Mouse (Mus musculus) neural tube, embryonic 15.5 days (tissue): ENCODE measurements around the gene Hsd3b1. TPM values are rescaled to one million over a fixed set of nuclear protein-coding genes. Genes with fewer than 3 reads are reported as not detected.
"Not testable (repeated sequence)": the region's sequence is repeated elsewhere in the genome, so short reads cannot be mapped to it uniquely, and the experiment has no call there.

Experiments used
- ATAC-seq: fragments of 200-750 bp; cut with Nextera tagmentation; 2 replicates; pipeline ENCODE4 v1.8.0; 2017; ENCODE audit warnings: mild to moderate bottlenecking, moderate TSS enrichment, moderate library complexity; ENCODE audit not compliant: low FRiP score
- H3K27ac ChIP-seq: fragments of 300-500 bp; sonication (generic); replicated peaks from 2 replicates; pipeline ENCODE4 v1.5.1; 2015; ENCODE audit warnings: mild to moderate bottlenecking, inconsistent platforms
- H3K27me3 ChIP-seq: fragments of 300-500 bp; sonication (generic); replicated peaks from 2 replicates; pipeline ENCODE4 v1.6.1; 2015; ENCODE audit warnings: inconsistent platforms
- H3K36me3 ChIP-seq: fragments of 300-500 bp; sonication (generic); 2 replicates; pipeline ENCODE4 v1.6.1; 2015; ENCODE audit warnings: inconsistent platforms
- H3K4me1 ChIP-seq: fragments of 300-500 bp; sonication (generic); 2 replicates; pipeline ENCODE4 v1.6.1; 2015; ENCODE audit warnings: inconsistent platforms
- H3K4me2 ChIP-seq: fragments of 300-500 bp; sonication (generic); 2 replicates; pipeline ENCODE4 v1.6.1; 2015; ENCODE audit warnings: inconsistent platforms, mild to moderate bottlenecking, moderate library complexity
- H3K4me3 ChIP-seq: fragments of 300-500 bp; sonication (generic); replicated peaks from 2 replicates; pipeline ENCODE4 v1.5.1; 2015; ENCODE audit warnings: mild to moderate bottlenecking, inconsistent platforms
- H3K9ac ChIP-seq: fragments of 300-500 bp; sonication (generic); replicated peaks from 2 replicates; pipeline ENCODE4 v1.6.1; 2015; ENCODE audit warnings: mild to moderate bottlenecking, inconsistent platforms
- H3K9me3 ChIP-seq: fragments of 300-500 bp; sonication (generic); replicated peaks from 2 replicates; pipeline ENCODE4 v1.6.1; 2016; ENCODE audit warnings: inconsistent platforms
- WGBS: fragments of 180-500 bp; shearing (Covaris S2); methylation state at CpG from one replicate; pipeline ENCODE4 v1.1.7; 2015; ENCODE audit warnings: mixed read lengths; 5-methylcytosine and 5-hydroxymethylcytosine counted together
- polyA plus RNA-seq: library from polyadenylated mRNA; unstranded; fragments of >200 nt; fragmentation: Nextera tagmentation; extraction: Ambion mirVana; gene quantifications from 2 replicates; pipeline ENCODE4 v1.2.1, GENCODE M21; 2015

Gene Hsd3b1
- polyA plus RNA-seq, 1 experiment from 2014 or later: 0.08 TPM

GRCm38 (mm10) chr3:98855160-98855559 is 4.4 kb downstream of the Hsd3b1 start:
- H3K4me1 ChIP-seq: no peaks in the 10 kb centered on the region
- H3K4me2 ChIP-seq: no peak overlapping the region
- ATAC-seq: no peak
- H3K9ac ChIP-seq: no peak overlapping the region
- H3K36me3 ChIP-seq: no peaks in the 10 kb centered on the region
- 85% methylated on average over 3 of the region's 3 CpGs for WGBS
- H3K4me3 ChIP-seq: no peak overlapping the region
- H3K27me3 ChIP-seq: no peaks in the 10 kb centered on the region
- no peak overlapping the region for H3K27ac ChIP-seq
- H3K9me3 ChIP-seq: no peaks in the 10 kb centered on the region

- Histone ChIP-seq H3K9me3 (no peaks in the 10 kb centered on the region), H3K27ac (no peak overlapping the region), H3K4me2 (no peak overlapping the region), H3K36me3 (no peaks in the 10 kb centered on the region), H3K4me3 (no peak overlapping the region), H3K27me3 (no peaks in the 10 kb centered on the region), H3K9ac (no peak overlapping the region), H3K4me1 (no peaks in the 10 kb centered on the region)
- ATAC-seq: no peak
- WGBS: 45% methylated on average over 1 of the region's 1 CpGs
Observed at GRCm38 (mm10) chr3:98853685-98854084, 5.9 kb downstream of the Hsd3b1 start.

- 93% methylated on average over 3 of the region's 3 CpGs for WGBS
- Histone ChIP-seq H3K9me3 (no peaks in the 10 kb centered on the region), H3K4me1 (no peaks in the 10 kb centered on the region)
Observed at GRCm38 (mm10) chr3:98853051-98853450, 6.5 kb downstream of the Hsd3b1 start.

GRCm38 (mm10) chr3:98852631-98853030 is 7.0 kb downstream of the Hsd3b1 start:
- H3K27me3 ChIP-seq: no peaks in the 10 kb centered on the region
- no peak for ATAC-seq
- 92% methylated on average over 6 of the region's 6 CpGs for WGBS
- H3K4me2 ChIP-seq: no peak overlapping the region
- H3K27ac ChIP-seq: no peak overlapping the region
- H3K4me3 ChIP-seq: no peak overlapping the region
- no peaks in the 10 kb centered on the region for H3K4me1 ChIP-seq
- H3K9me3 ChIP-seq: no peaks in the 10 kb centered on the region
- H3K9ac ChIP-seq: no peak overlapping the region
- no peaks in the 10 kb centered on the region for H3K36me3 ChIP-seq

More at GRCm38 (mm10) chr3:98853051-98853450, 6.5 kb downstream of the Hsd3b1 start:
- H3K9ac ChIP-seq: no peak overlapping the region
- H3K27ac ChIP-seq: no peak overlapping the region
- ATAC-seq: no peak
- H3K4me2 ChIP-seq: no peak overlapping the region
- no peaks in the 10 kb centered on the region for H3K36me3 ChIP-seq
- H3K27me3 ChIP-seq: no peaks in the 10 kb centered on the region
- no peak overlapping the region for H3K4me3 ChIP-seq

GRCm38 (mm10) chr3:98851853-98852252 is 7.7 kb downstream of the Hsd3b1 start:
- no peak overlapping the region for H3K4me2 ChIP-seq
- no peak for ATAC-seq
- H3K27me3 ChIP-seq: no peaks in the 10 kb centered on the region
- H3K4me3 ChIP-seq: no peak overlapping the region
- no peaks in the 10 kb centered on the region for H3K9me3 ChIP-seq
- H3K9ac ChIP-seq: no peak overlapping the region
- 79% methylated on average over 2 of the region's 2 CpGs for WGBS
- no peaks in the 10 kb centered on the region for H3K36me3 ChIP-seq
- no peak overlapping the region for H3K27ac ChIP-seq
- no peaks in the 10 kb centered on the region for H3K4me1 ChIP-seq

GRCm38 (mm10) chr3:98850262-98850661 is 9.3 kb downstream of the Hsd3b1 start:
- H3K9ac ChIP-seq: no peak overlapping the region
- ATAC-seq: no peak
- 83% methylated on average over 5 of the region's 5 CpGs for WGBS

GRCm38 (mm10) chr3:98848898-98849297 is 10.7 kb downstream of the Hsd3b1 start:
- H3K36me3 ChIP-seq: no peaks in the 10 kb centered on the region
- no peak overlapping the region for H3K4me2 ChIP-seq
- H3K4me1 ChIP-seq: no peaks in the 10 kb centered on the region
- H3K9me3 ChIP-seq: no peaks in the 10 kb centered on the region
- H3K27me3 ChIP-seq: no peaks in the 10 kb centered on the region
- WGBS: 86% methylated on average over 1 of the region's 1 CpGs
- ATAC-seq: no peak
- H3K27ac ChIP-seq: no peak overlapping the region
- no peak overlapping the region for H3K9ac ChIP-seq
- H3K4me3 ChIP-seq: no peak overlapping the region

More at GRCm38 (mm10) chr3:98850262-98850661, 9.3 kb downstream of the Hsd3b1 start:
- Histone ChIP-seq H3K4me1 (no peaks in the 10 kb centered on the region), H3K27ac (no peak overlapping the region), H3K4me2 (no peak overlapping the region), H3K4me3 (no peak overlapping the region), H3K27me3 (no peaks in the 10 kb centered on the region), H3K36me3 (no peaks in the 10 kb centered on the region), H3K9me3 (no peaks in the 10 kb centered on the region)

GRCm38 (mm10) chr3:98814101-98814670 is 45.4 kb downstream of the Hsd3b1 start, which contains the start of gene Hsd3b6:
TSS of gene Hsd3b6 (minus strand) at chr3:98814443.
- H3K9ac ChIP-seq: no peak within 1 kb of the TSS
- no peak within 1 kb of the TSS for H3K4me2 ChIP-seq
- WGBS: 76% methylated on average over 6 of the region's 6 CpGs
- H3K27me3 ChIP-seq: no peaks in the 10 kb centered on the region
- no peaks in the 10 kb centered on the region for H3K4me1 ChIP-seq
- H3K9me3 ChIP-seq: no peaks in the 10 kb centered on the region
- H3K36me3 ChIP-seq: no peaks in the 10 kb centered on the region
- no peak within 1 kb of the TSS for H3K4me3 ChIP-seq
- H3K27ac ChIP-seq: no peak within 1 kb of the TSS
- ATAC-seq: no peak

- H3K4me1 ChIP-seq, H3K27me3 ChIP-seq, H3K4me2 ChIP-seq, H3K27ac ChIP-seq, H3K9ac ChIP-seq, H3K36me3 ChIP-seq, H3K9me3 ChIP-seq, ATAC-seq, H3K4me3 ChIP-seq: not testable (repeated sequence)
- WGBS: 86% methylated on average over 6 of the region's 6 CpGs
Observed at GRCm38 (mm10) chr3:98812653-98813052, 46.9 kb downstream of the Hsd3b1 start.

- not testable (repeated sequence) for H3K4me2 ChIP-seq, H3K36me3 ChIP-seq, H3K4me1 ChIP-seq, H3K27me3 ChIP-seq, H3K9me3 ChIP-seq, ATAC-seq, H3K27ac ChIP-seq, H3K4me3 ChIP-seq, H3K9ac ChIP-seq
- 65% methylated on average over 3 of the region's 3 CpGs for WGBS
Observed at GRCm38 (mm10) chr3:98805032-98805431, 54.6 kb downstream of the Hsd3b1 start.
